Mouse (Mus musculus): ENCODE measurements around the gene Fhit. TPM values are rescaled to one million over a fixed set of nuclear protein-coding genes. Genes with fewer than 3 reads are reported as not detected.

Fhit gene
- polyA plus RNA-seq, 1 experiment from 2014 or later = 2.3 TPM

GRCm38 (mm10) chr14:10122176-10122575 is 1039.7 kb downstream of the Fhit start:
- WGBS (ENCODE audit: insufficient replicate concordance) = 53% methylated on average over 4 of the region's 4 CpGs

DNA sequence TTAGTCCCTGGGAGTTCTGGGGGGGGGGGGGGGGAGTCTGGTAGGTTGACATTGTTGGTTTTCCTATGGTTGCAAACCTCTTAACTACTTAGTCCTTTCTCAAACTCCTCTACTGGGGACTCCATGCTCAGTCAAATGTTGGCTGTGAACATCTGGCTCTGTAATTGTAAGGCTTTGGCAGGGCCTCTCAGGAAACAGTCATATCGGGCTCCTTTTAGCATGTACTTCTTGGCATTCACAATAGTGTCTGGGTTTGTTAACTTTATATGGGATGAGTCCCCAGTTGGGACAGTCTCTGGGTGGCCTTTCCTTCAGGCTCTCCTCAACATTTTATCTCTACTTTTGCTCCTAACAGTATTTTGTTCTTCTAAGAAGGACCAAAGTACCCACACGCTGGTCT is 1065.6 kb downstream of the Fhit start:
- Histone ChIP-seq H3K4me3 (replicated peaks) (no peak overlapping the region), H3K4me1 (replicated peaks) (no peaks in the 10 kb centered on the region), H3K4me2 (no peak overlapping the region), H3K27ac (replicated peaks) (no peak overlapping the region), H3K27me3 (no peaks in the 10 kb centered on the region), H3K36me3 (replicated peaks) (no peaks in the 10 kb centered on the region), H3K9me3 (replicated peaks) (no peaks in the 10 kb centered on the region), H3K9ac (no peak overlapping the region)
- no peak for ATAC-seq (ENCODE audit: insufficient read depth)
- WGBS (ENCODE audit: insufficient replicate concordance) = 66% methylated on average over 2 of the region's 2 CpGs

More at GRCm38 (mm10) chr14:10122176-10122575, 1039.7 kb downstream of the Fhit start:
- no peak for ATAC-seq (ENCODE audit: insufficient read depth)
- Histone ChIP-seq H3K9me3 (replicated peaks) (no peaks in the 10 kb centered on the region), H3K27ac (replicated peaks) (no peak overlapping the region), H3K9ac (no peak overlapping the region), H3K27me3 (no peaks in the 10 kb centered on the region), H3K4me1 (replicated peaks) (no peaks in the 10 kb centered on the region), H3K4me2 (no peak overlapping the region), H3K36me3 (replicated peaks) (no peaks in the 10 kb centered on the region), H3K4me3 (replicated peaks) (no peak overlapping the region)

GRCm38 (mm10) chr14:10079062-10079461 is 1082.8 kb downstream of the Fhit start:
- no peak overlapping the region for H3K27ac ChIP-seq (replicated peaks)
- H3K4me3 ChIP-seq (replicated peaks) = no peak overlapping the region
- H3K27me3 ChIP-seq = no peaks in the 10 kb centered on the region
- no peak overlapping the region for H3K4me2 ChIP-seq
- H3K4me1 ChIP-seq (replicated peaks) = no peaks in the 10 kb centered on the region
- H3K36me3 ChIP-seq (replicated peaks) = no peaks in the 10 kb centered on the region
- H3K9ac ChIP-seq = no peak overlapping the region
- no peak for ATAC-seq (ENCODE audit: insufficient read depth)
- H3K9me3 ChIP-seq (replicated peaks) = no peaks in the 10 kb centered on the region
- WGBS (ENCODE audit: insufficient replicate concordance) = 50% methylated on average over 3 of the region's 3 CpGs

DNA sequence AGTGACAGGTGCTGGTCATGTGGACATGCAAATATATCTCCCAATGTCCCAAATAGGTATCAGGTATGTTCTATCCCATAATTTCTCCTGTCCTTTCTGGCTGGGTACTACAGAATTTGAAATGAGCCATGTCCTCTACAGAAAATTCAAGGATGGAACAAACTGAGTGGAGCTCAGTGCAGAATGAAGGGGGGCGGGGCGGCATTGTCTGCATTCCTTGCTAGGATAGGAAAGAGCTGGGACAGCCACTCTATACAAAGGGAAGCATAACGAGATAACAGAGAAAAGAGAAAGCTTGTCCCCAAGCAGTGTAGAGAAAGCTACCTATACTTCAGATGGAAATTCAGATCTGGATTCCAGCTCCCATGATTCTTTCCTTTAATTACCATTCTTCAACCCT is 1111.9 kb downstream of the Fhit start:
- Histone ChIP-seq H3K9ac (no peak overlapping the region), H3K4me1 (replicated peaks) (no peaks in the 10 kb centered on the region), H3K9me3 (replicated peaks) (no peaks in the 10 kb centered on the region), H3K27me3 (no peaks in the 10 kb centered on the region), H3K4me3 (replicated peaks) (no peak overlapping the region), H3K27ac (replicated peaks) (no peak overlapping the region), H3K36me3 (replicated peaks) (no peaks in the 10 kb centered on the region), H3K4me2 (no peak overlapping the region)
- 58% methylated on average over 3 of the region's 3 CpGs for WGBS (ENCODE audit: insufficient replicate concordance)
- no peak for ATAC-seq (ENCODE audit: insufficient read depth)

GRCm38 (mm10) chr14:10047123-10047783 is 1114.6 kb downstream of the Fhit start:
- H3K4me2 ChIP-seq = no peak overlapping the region
- H3K27ac ChIP-seq (replicated peaks) = no peak overlapping the region
- H3K4me3 ChIP-seq (replicated peaks) = no peak overlapping the region
- no peak overlapping the region for H3K9ac ChIP-seq
- no peaks in the 10 kb centered on the region for H3K27me3 ChIP-seq
- no peak for ATAC-seq (ENCODE audit: insufficient read depth)
- no peaks in the 10 kb centered on the region for H3K36me3 ChIP-seq (replicated peaks)
- H3K4me1 ChIP-seq (replicated peaks) = no peaks in the 10 kb centered on the region
- no peaks in the 10 kb centered on the region for H3K9me3 ChIP-seq (replicated peaks)
- 50% methylated on average over 2 of the region's 2 CpGs for WGBS (ENCODE audit: insufficient replicate concordance)

DNA sequence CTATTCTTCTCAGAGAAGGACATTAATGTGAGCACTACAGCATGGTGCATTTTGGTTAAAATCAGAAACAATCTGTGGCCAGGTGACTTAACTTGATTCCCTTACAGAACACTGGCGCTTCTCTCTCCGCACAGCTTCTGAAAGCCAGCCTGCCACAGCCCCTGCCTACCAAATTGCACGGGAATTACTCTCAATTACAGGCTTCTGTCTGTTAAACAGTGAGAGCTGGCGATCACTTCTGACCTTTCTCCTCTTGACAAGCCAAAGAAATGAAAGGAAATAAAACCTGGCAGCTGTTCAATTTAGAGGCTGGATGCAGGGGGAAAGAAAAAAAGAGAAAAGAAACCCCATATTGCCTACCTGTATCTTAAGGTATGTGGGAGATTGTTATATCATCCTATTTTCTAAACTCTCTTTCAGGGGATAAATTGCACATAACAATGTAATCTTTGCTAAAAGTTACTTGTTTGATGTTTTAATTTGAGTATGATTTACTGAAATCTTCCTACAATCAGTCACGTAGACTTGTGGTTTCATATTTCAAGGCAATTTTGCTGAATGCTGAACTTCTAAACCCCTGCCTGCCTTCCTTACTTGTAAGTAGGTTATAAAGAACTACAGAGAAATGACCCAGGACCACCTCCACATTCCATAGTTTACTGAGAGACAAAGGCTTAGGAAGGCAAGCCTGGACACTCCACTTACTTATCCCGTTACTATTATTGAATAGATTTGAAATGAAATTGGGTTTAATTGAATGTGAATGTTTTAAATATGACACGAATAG is 1115.3 kb downstream of the Fhit start:
- H3K9me3 ChIP-seq (replicated peaks) = no peaks in the 10 kb centered on the region
- H3K27ac ChIP-seq (replicated peaks) = no peak overlapping the region
- H3K27me3 ChIP-seq = no peaks in the 10 kb centered on the region
- no peak overlapping the region for H3K4me3 ChIP-seq (replicated peaks)
- no peaks in the 10 kb centered on the region for H3K36me3 ChIP-seq (replicated peaks)
- no peak overlapping the region for H3K4me2 ChIP-seq
- WGBS (ENCODE audit: insufficient replicate concordance) = 49% methylated on average over 7 of the region's 7 CpGs
- no peak overlapping the region for H3K9ac ChIP-seq
- no peak for ATAC-seq (ENCODE audit: insufficient read depth)
- H3K4me1 ChIP-seq (replicated peaks) = no peaks in the 10 kb centered on the region

- Histone ChIP-seq H3K9me3 (replicated peaks) (no peaks in the 10 kb centered on the region), H3K4me2 (no peak overlapping the region), H3K27me3 (no peaks in the 10 kb centered on the region), H3K9ac (no peak overlapping the region), H3K4me3 (replicated peaks) (no peak overlapping the region), H3K27ac (replicated peaks) (no peak overlapping the region), H3K4me1 (replicated peaks) (no peaks in the 10 kb centered on the region), H3K36me3 (replicated peaks) (no peaks in the 10 kb centered on the region)
- no peak for ATAC-seq (ENCODE audit: insufficient read depth)
- WGBS (ENCODE audit: insufficient replicate concordance) = 71% methylated on average over 6 of the region's 6 CpGs
Measured at GRCm38 (mm10) chr14:10038021-10038420, 1123.8 kb downstream of the Fhit start.

DNA sequence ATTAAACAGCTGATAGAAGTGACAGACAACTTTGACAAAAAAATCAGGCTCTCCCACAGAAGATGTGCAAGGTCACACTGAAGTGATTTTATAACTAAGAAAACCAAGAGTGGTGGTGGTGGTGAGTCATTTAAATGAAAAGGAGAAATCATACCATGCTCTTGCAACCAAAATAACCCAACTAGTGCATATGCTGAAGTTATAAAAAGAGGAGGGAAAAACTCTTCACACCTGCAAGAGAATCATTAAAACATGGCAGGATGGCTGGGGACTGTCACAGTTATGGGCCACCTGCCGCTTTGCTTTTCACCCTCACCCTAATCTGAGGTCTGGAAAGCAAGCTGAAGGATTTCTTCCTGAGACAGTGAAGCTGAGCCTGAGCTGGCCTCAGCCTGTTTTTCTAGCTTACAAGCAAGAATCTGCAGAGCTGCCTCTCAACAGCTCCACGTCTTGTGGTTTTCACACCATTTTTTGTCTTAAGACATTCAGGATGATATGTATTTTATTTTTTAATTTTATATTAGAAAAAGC is 1125.1 kb downstream of the Fhit start:
- Histone ChIP-seq H3K36me3 (replicated peaks) (no peaks in the 10 kb centered on the region), H3K27ac (replicated peaks) (no peak overlapping the region), H3K4me1 (replicated peaks) (no peaks in the 10 kb centered on the region), H3K9me3 (replicated peaks) (no peaks in the 10 kb centered on the region), H3K4me2 (no peak overlapping the region), H3K9ac (no peak overlapping the region), H3K4me3 (replicated peaks) (no peak overlapping the region), H3K27me3 (no peaks in the 10 kb centered on the region)
- WGBS (ENCODE audit: insufficient replicate concordance) = 56% methylated on average over 2 of the region's 2 CpGs
- ATAC-seq (ENCODE audit: insufficient read depth) = no peak

- H3K4me1 ChIP-seq (replicated peaks) = no peaks in the 10 kb centered on the region
- H3K27ac ChIP-seq (replicated peaks) = no peak overlapping the region
- no peaks in the 10 kb centered on the region for H3K27me3 ChIP-seq
- 34% methylated on average over 3 of the region's 3 CpGs for WGBS (ENCODE audit: insufficient replicate concordance)
- H3K9me3 ChIP-seq (replicated peaks) = no peaks in the 10 kb centered on the region
- no peak for ATAC-seq (ENCODE audit: insufficient read depth)
- no peak overlapping the region for H3K4me3 ChIP-seq (replicated peaks)
- no peaks in the 10 kb centered on the region for H3K36me3 ChIP-seq (replicated peaks)
- no peak overlapping the region for H3K4me2 ChIP-seq
- H3K9ac ChIP-seq = no peak overlapping the region
Measured at GRCm38 (mm10) chr14:10035682-10036081, 1126.2 kb downstream of the Fhit start.

GRCm38 (mm10) chr14:10035270-10035669 is 1126.6 kb downstream of the Fhit start:
- H3K9ac ChIP-seq = no peak overlapping the region
- no peak overlapping the region for H3K4me2 ChIP-seq
- H3K4me3 ChIP-seq (replicated peaks) = no peak overlapping the region
- no peaks in the 10 kb centered on the region for H3K4me1 ChIP-seq (replicated peaks)
- no peak overlapping the region for H3K27ac ChIP-seq (replicated peaks)
- no peak for ATAC-seq (ENCODE audit: insufficient read depth)
- H3K27me3 ChIP-seq = no peaks in the 10 kb centered on the region
- H3K9me3 ChIP-seq (replicated peaks) = no peaks in the 10 kb centered on the region
- no peaks in the 10 kb centered on the region for H3K36me3 ChIP-seq (replicated peaks)
- 50% methylated on average over 2 of the region's 2 CpGs for WGBS (ENCODE audit: insufficient replicate concordance)

GRCm38 (mm10) chr14:10023382-10023781 is 1138.5 kb downstream of the Fhit start:
- H3K27me3 ChIP-seq = no peaks in the 10 kb centered on the region
- H3K4me1 ChIP-seq (replicated peaks) = no peaks in the 10 kb centered on the region
- no peak overlapping the region for H3K4me2 ChIP-seq
- no peaks in the 10 kb centered on the region for H3K9me3 ChIP-seq (replicated peaks)
- no peak for ATAC-seq (ENCODE audit: insufficient read depth)
- no peak overlapping the region for H3K27ac ChIP-seq (replicated peaks)
- no peak overlapping the region for H3K4me3 ChIP-seq (replicated peaks)
- H3K36me3 ChIP-seq (replicated peaks) = no peaks in the 10 kb centered on the region
- no peak overlapping the region for H3K9ac ChIP-seq
- 72% methylated on average over 2 of the region's 2 CpGs for WGBS (ENCODE audit: insufficient replicate concordance)
